Mouse (Mus musculus) forebrain, embryonic 10.5 days (tissue): ENCODE measurements around the gene Mxi1. TPM values are rescaled to one million over a fixed set of nuclear protein-coding genes. Genes with fewer than 3 reads are reported as not detected.
"Not testable (repeated sequence)": the region's sequence is repeated elsewhere in the genome, so short reads cannot be mapped to it uniquely, and the experiment has no call there.

Experiments
- DNase-seq: peaks from one replicate; pipeline ENCODE4 v3.0.0-alpha.2; 2017; ENCODE audit warnings: low spot score; ENCODE audit errors: extremely low spot score
- H3K27ac ChIP-seq: fragments of 300-500 bp; sonication (generic); 2 replicates; pipeline ENCODE4 v1.5.1; 2016; ENCODE audit warnings: mild to moderate bottlenecking
- H3K27me3 ChIP-seq: fragments of 300-500 bp; sonication (generic); 2 replicates; pipeline ENCODE4 v1.6.1; 2016; ENCODE audit warnings: mild to moderate bottlenecking; ENCODE audit not compliant: poor library complexity, severe bottlenecking
- H3K36me3 ChIP-seq: fragments of 300-500 bp; sonication (generic); replicated peaks from 2 replicates; pipeline ENCODE4 v1.6.1; 2016; ENCODE audit warnings: mild to moderate bottlenecking, moderate library complexity
- H3K4me1 ChIP-seq: fragments of 300-500 bp; sonication (generic); 2 replicates; pipeline ENCODE4 v1.6.1; 2016
- H3K4me3 ChIP-seq: fragments of 300-500 bp; sonication (generic); 2 replicates; pipeline ENCODE4 v1.5.1; 2016; ENCODE audit warnings: mild to moderate bottlenecking, moderate library complexity
- H3K9me3 ChIP-seq: fragments of 300-500 bp; sonication (generic); 2 replicates; pipeline ENCODE4 v1.6.1; 2016; ENCODE audit warnings: mild to moderate bottlenecking, moderate library complexity
- WGBS: fragments of 180-500 bp; shearing (Covaris S2); methylation state at CpG from one replicate; pipeline ENCODE4 v1.1.7; 2016; 5-methylcytosine and 5-hydroxymethylcytosine counted together
- polyA plus RNA-seq: library from polyadenylated mRNA; unstranded; fragments of >200 nt; fragmentation: Nextera tagmentation; extraction: Ambion mirVana; gene quantifications from 2 replicates; pipeline ENCODE4 v1.2.1, GENCODE M21; 2016

The Mxi1 gene
- polyA plus RNA-seq, 1 experiment from 2014 or later = 16.1 TPM

DNA sequence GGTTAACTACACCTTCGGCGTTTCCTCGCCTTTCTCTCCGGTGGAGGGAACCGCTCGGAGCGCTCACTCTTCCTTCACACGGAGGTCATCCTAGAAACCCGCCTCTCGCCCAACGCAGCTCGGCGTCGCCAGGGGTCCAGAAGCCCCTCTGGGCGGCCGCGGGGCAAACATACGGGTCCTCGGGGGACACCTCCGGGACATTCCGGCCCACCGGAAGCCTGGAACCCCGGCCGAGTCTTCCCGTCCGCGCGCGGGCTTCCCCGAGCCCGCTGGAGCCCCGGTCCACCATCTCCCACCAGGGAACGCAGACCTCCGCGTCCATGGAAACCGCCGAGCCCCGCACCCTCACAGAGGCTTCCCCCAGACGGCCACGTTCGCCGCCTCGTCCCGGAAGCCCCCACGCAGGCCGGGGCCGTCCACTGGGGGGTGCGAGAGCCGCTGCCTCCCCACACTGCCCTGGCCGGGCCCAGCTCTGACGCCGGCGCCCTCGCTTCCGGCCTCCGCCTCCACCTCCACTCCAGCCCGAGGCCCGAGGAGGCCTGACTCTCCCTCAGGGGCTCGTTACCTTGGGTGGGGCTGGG, 79.6 kb downstream of the Mxi1 start:
- no peak for DNase-seq
- Histone ChIP-seq H3K4me1 (peaks cover 21% of the 10 kb centered on the region), H3K27ac (peak overlapping the region; percentile 99), H3K9me3 (no peaks in the 10 kb centered on the region), H3K27me3 (no peaks in the 10 kb centered on the region), H3K36me3 (peaks cover 42% of the 10 kb centered on the region), H3K4me3 (peak overlapping the region; percentile 85)
- WGBS = under 1% methylated on average over 59 of the region's 59 CpGs

DNA sequence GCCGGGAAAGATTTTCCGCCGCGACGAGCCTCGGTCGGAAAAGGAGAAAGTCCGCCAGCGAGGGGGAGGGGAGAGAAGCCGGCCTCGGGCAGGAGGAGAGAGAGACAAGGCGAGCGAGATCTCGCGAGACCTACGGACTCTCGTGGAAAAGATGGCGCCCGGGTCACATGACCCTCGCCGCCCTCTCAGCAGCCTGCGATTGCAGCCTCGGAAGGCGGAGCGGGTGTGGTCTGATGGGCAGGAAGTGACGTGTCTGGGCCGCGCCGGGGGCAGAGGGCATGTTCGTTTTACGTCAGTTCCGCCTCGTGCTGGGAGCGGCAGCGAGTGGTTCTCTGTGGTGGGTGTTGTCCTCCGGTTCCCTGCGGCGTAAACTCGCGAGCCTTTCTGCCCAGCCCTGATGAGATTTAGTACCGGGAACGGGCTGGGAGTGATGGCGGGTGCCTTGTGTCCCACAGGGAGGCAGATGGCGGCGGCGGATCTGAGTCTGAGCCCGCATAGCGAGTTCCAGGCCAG, 80.2 kb downstream of the Mxi1 start, which contains the start of gene Smndc1:
TSS of gene Smndc1 (minus strand) at position 84 of the 513 bp plus-strand sequence.
- Histone ChIP-seq H3K27me3 (no peaks in the 10 kb centered on the region), H3K4me3 (peak within 1 kb of the TSS; percentile 85), H3K9me3 (no peaks in the 10 kb centered on the region), H3K27ac (peak within 1 kb of the TSS; percentile 99), H3K4me1 (peaks cover 22% of the 10 kb centered on the region), H3K36me3 (peaks cover 37% of the 10 kb centered on the region)
- WGBS = under 1% methylated on average over 48 of the region's 48 CpGs
- peak; percentile 100 for DNase-seq

GRCm38 (mm10) chr19:53391386-53391785, 81.1 kb downstream of the Mxi1 start:
- Histone ChIP-seq H3K27me3 (no peaks in the 10 kb centered on the region), H3K9me3 (no peaks in the 10 kb centered on the region), H3K4me3 (peak overlapping the region; percentile 85), H3K4me1 (peaks cover 24% of the 10 kb centered on the region), H3K36me3 (peaks cover 28% of the 10 kb centered on the region), H3K27ac (peak overlapping the region; percentile 99)
- 50% methylated on average over 8 of the region's 8 CpGs for WGBS
- no peak for DNase-seq

DNA sequence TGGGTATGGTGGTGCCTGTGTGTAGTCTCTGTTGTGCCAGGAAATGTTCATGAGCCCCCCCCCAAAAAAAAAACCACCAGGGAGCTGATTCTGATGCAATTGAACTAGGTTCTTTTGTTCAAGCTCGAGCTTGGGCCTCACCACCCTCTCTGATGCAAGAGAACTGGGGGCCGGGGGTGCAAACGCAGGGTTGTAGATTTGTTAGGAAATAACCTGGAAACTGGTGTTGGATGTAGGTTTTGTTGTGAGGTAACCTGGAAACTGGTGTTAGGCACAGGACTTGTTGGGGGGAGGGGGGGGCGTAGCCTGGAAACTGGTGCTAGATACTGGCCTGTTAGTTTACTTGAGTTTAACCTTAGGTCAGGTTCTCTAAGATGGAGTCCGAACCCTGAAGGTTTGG, 81.5 kb downstream of the Mxi1 start:
- WGBS = 90% methylated on average over 5 of the region's 5 CpGs

GRCm38 (mm10) chr19:53392781-53393343, 82.5 kb downstream of the Mxi1 start:
- Histone ChIP-seq H3K9me3 (no peaks in the 10 kb centered on the region), H3K36me3 (peaks cover 14% of the 10 kb centered on the region), H3K27ac (no peak overlapping the region), H3K4me1 (peaks cover 24% of the 10 kb centered on the region), H3K27me3 (no peaks in the 10 kb centered on the region), H3K4me3 (no peak overlapping the region)
- 75% methylated on average over 8 of the region's 8 CpGs for WGBS
- DNase-seq = no peak

More for the DNA sequence above, 81.5 kb downstream of the Mxi1 start:
- no peak for DNase-seq
- peaks cover 24% of the 10 kb centered on the region for H3K36me3 ChIP-seq
- H3K27ac ChIP-seq = peak overlapping the region; percentile 99
- no peaks in the 10 kb centered on the region for H3K9me3 ChIP-seq
- no peaks in the 10 kb centered on the region for H3K27me3 ChIP-seq
- H3K4me3 ChIP-seq = peak overlapping the region; percentile 85
- peaks cover 24% of the 10 kb centered on the region for H3K4me1 ChIP-seq

GRCm38 (mm10) chr19:53393646-53394045, 83.3 kb downstream of the Mxi1 start:
- H3K36me3 ChIP-seq = peaks cover 6% of the 10 kb centered on the region
- DNase-seq = no peak
- H3K27me3 ChIP-seq = no peaks in the 10 kb centered on the region
- no peak overlapping the region for H3K4me3 ChIP-seq
- H3K4me1 ChIP-seq = peaks cover 24% of the 10 kb centered on the region
- H3K9me3 ChIP-seq = no peaks in the 10 kb centered on the region
- H3K27ac ChIP-seq = no peak overlapping the region

GRCm38 (mm10) chr19:53394552-53394951, 84.2 kb downstream of the Mxi1 start:
- no peak overlapping the region for H3K4me3 ChIP-seq
- H3K27ac ChIP-seq = no peak overlapping the region
- no peaks in the 10 kb centered on the region for H3K27me3 ChIP-seq
- peaks cover 16% of the 10 kb centered on the region for H3K4me1 ChIP-seq
- no peaks in the 10 kb centered on the region for H3K9me3 ChIP-seq
- no peaks in the 10 kb centered on the region for H3K36me3 ChIP-seq
- DNase-seq = no peak
- 22% methylated on average over 7 of the region's 7 CpGs for WGBS

GRCm38 (mm10) chr19:53394956-53395355, 84.6 kb downstream of the Mxi1 start:
- not testable (repeated sequence) for H3K9me3 ChIP-seq, H3K27ac ChIP-seq, H3K27me3 ChIP-seq, DNase-seq, H3K4me3 ChIP-seq, H3K36me3 ChIP-seq
- 81% methylated on average over 3 of the region's 3 CpGs for WGBS
- peaks cover 16% of the 10 kb centered on the region for H3K4me1 ChIP-seq

DNA sequence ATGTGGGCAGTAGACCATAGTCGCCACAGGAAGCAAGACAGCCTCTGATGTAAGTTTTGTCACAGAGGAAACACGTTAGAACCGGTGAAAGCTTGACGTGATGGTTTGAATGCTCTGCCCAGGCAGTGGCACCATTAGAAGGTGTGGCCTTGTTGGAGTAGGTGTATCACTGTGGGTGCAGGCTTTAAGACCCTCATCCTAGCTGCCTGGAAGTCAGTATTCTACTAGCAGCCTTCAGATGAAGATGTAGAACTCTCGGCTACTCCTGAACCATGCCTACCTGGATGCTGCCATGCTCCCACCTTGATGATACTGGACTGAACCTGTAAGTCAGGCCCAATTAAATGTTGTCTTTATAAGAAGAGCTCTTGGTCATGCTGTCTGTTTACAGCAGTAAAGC, 85.5 kb downstream of the Mxi1 start:
- not testable (repeated sequence) for H3K27ac ChIP-seq, H3K9me3 ChIP-seq, H3K4me3 ChIP-seq, H3K36me3 ChIP-seq, H3K27me3 ChIP-seq, DNase-seq
- H3K4me1 ChIP-seq = peaks cover 16% of the 10 kb centered on the region
- 58% methylated on average over 5 of the region's 5 CpGs for WGBS

GRCm38 (mm10) chr19:53397451-53398233, 87.3 kb downstream of the Mxi1 start:
- 90% methylated on average over 12 of the region's 12 CpGs for WGBS
- no peak overlapping the region for H3K4me3 ChIP-seq
- no peak overlapping the region for H3K27ac ChIP-seq
- DNase-seq = no peak
- peaks cover 4% of the 10 kb centered on the region; the same call in 1 of the 2 replicates for H3K4me1 ChIP-seq
- H3K36me3 ChIP-seq = no peaks in the 10 kb centered on the region
- H3K27me3 ChIP-seq = no peaks in the 10 kb centered on the region
- no peaks in the 10 kb centered on the region for H3K9me3 ChIP-seq

- H3K27me3 ChIP-seq = no peaks in the 10 kb centered on the region
- WGBS = 91% methylated on average over 4 of the region's 4 CpGs
- H3K4me3 ChIP-seq = no peak overlapping the region
- H3K9me3 ChIP-seq = 0 out of 2 replicates have a peak, but pooled peaks cover 6% of the 10 kb centered on the region
- peaks cover 4% of the 10 kb centered on the region; the same call in 1 of the 2 replicates for H3K4me1 ChIP-seq
- H3K36me3 ChIP-seq = no peaks in the 10 kb centered on the region
- no peak overlapping the region for H3K27ac ChIP-seq
- no peak for DNase-seq
These were observed 88.9 kb downstream of the Mxi1 start for GRCm38 (mm10) chr19:53399213-53399612.

- H3K36me3 ChIP-seq = no peaks in the 10 kb centered on the region
- no peaks in the 10 kb centered on the region for H3K27me3 ChIP-seq
- 90% methylated on average over 16 of the region's 16 CpGs for WGBS
- no peak overlapping the region for H3K4me3 ChIP-seq
- no peak for DNase-seq
- H3K4me1 ChIP-seq = 0 out of 2 replicates have a peak, but pooled peaks cover 2% of the 10 kb centered on the region
- H3K9me3 ChIP-seq = 0 out of 2 replicates have a peak, but pooled peaks cover 12% of the 10 kb centered on the region
- H3K27ac ChIP-seq = no peak overlapping the region
These were observed 90.2 kb downstream of the Mxi1 start for GRCm38 (mm10) chr19:53400332-53401110.
